Mouse (Mus musculus) G1E (cell line): ENCODE measurements around the gene Pla1a. TPM values are rescaled to one million over a fixed set of nuclear protein-coding genes. Genes with fewer than 3 reads are reported as not detected.

Experiments
- ATAC-seq: 2 replicates; pipeline ENCODE4 v1.8.0; 2016; ENCODE audit warnings: mild to moderate bottlenecking; ENCODE audit not compliant: insufficient number of reproducible peaks, poor library complexity, low FRiP score, severe bottlenecking; ENCODE audit errors: extremely low read depth
- DNase-seq: peaks from one replicate; pipeline ENCODE4 v3.0.0; 2012; ENCODE audit warnings: low spot score
- H3K27me3 ChIP-seq: 2 replicates; pipeline ENCODE4 v1.6.1; 2012; ENCODE audit warnings: mild to moderate bottlenecking, low read length, inconsistent platforms; ENCODE audit not compliant: insufficient read depth
- H3K36me3 ChIP-seq: replicated peaks from 2 replicates; pipeline ENCODE3; 2012; ENCODE audit warnings: mild to moderate bottlenecking, inconsistent platforms
- H3K4me1 ChIP-seq: 2 replicates; pipeline ENCODE4 v1.6.1; 2012; ENCODE audit warnings: low read depth, low read length, inconsistent platforms, mixed read lengths; ENCODE audit not compliant: insufficient read depth
- H3K4me3 ChIP-seq: 2 replicates; pipeline ENCODE4 v1.5.1; 2012; ENCODE audit warnings: low read depth, mild to moderate bottlenecking, inconsistent platforms, low read length, moderate library complexity, mixed read lengths
- H3K9me3 ChIP-seq: replicated peaks from 2 replicates; pipeline ENCODE4 v1.6.1; 2012; ENCODE audit warnings: inconsistent platforms
- CTCF ChIP-seq: IDR thresholded peaks from 2 replicates; pipeline ENCODE4 v1.5.1; 2012; ENCODE audit warnings: low read depth, low read length, inconsistent platforms, mixed read lengths
- GATA1 ChIP-seq: IDR thresholded peaks from 2 replicates; pipeline ENCODE4 v1.6.1; 2012; ENCODE audit warnings: borderline replicate concordance, low read length, inconsistent platforms, mixed read lengths
- GATA2 ChIP-seq: IDR thresholded peaks from 2 replicates; pipeline ENCODE4 v1.6.1; 2012; ENCODE audit warnings: low read depth, low read length, inconsistent platforms, borderline replicate concordance
- POLR2AphosphoS5 ChIP-seq: IDR thresholded peaks from 2 replicates; pipeline ENCODE4 v1.6.1; 2012; ENCODE audit warnings: low read depth, low read length, inconsistent platforms; ENCODE audit not compliant: insufficient replicate concordance
- TAL1 ChIP-seq: conservative IDR thresholded peaks from 2 replicates; pipeline ENCODE4 v1.6.1; 2012; ENCODE audit warnings: low read depth, low read length, inconsistent platforms, mixed read lengths
- polyA plus RNA-seq: library from polyadenylated mRNA; stranded (reverse); fragments of >175 nt; gene quantifications from 2 replicates; pipeline ENCODE4 v1.2.3, GENCODE M21; 2012
- total RNA-seq, 2 experiments: library from RNA; stranded (forward) in 1 of 2; stranded (reverse) in 1 of 2; fragments of 200-1000 nt in 1 of 2; fragments of >200 nt in 1 of 2; fragmentation: Nextera tagmentation in 1 of 2; gene quantifications; 2 replicates each; pipeline ENCODE4 v1.2.3; 2014 to 2017

Gene Pla1a
- total and polyA plus RNA-seq, 3 experiments = 0.16 to 1.7 TPM; not detected in 1

DNA sequence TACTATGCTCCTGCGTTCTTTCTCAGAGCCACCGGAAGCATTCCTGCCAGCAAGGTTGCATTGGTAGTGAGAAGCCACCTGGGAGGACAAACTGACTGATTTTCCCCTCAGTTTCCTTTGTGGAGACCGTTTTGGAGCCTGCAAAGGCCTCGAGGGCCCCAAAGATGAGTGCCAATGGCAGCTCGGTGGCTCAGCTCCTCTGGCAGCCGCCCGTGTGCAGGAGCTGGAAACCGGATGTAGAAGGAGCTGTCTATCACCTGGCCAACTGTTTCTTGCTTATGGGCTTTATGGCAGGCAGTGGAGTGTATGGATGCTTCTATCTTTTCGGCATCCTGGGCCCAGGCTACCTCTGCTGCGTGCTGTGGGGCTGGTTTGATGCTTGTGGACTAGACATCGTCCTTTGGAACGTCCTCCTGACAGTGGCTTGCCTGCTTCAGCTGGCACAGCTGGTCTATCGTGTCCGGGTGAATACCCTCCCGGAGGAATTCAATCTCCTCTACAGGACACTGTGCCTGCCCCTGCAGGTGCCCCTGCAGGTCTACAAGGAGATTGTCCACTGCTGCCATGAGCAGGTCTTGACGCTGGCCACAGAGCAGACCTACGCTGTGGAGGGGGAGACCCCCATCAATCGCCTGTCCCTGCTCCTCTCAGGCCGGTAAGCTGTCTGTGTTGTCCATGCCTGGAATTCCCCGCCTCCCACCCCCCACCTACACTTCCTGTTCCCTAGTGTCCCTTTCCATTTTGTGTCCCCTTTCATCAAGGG is 70.3 kb downstream of the Pla1a start:
- DNase-seq = no peak
- H3K4me3 ChIP-seq = no peak overlapping the region
- H3K27me3 ChIP-seq = peaks cover 2% of the 10 kb centered on the region; the same call in 1 of the 2 replicates
- H3K9me3 ChIP-seq = no peaks in the 10 kb centered on the region
- peaks cover 19% of the 10 kb centered on the region for H3K36me3 ChIP-seq
- TF ChIP-seq CTCF (no peak), TAL1 (no peak), GATA2 (no peak), POLR2AphosphoS5 (no peak), GATA1 (no peak)
- H3K4me1 ChIP-seq = peaks cover 60% of the 10 kb centered on the region
- no peak for ATAC-seq

DNA sequence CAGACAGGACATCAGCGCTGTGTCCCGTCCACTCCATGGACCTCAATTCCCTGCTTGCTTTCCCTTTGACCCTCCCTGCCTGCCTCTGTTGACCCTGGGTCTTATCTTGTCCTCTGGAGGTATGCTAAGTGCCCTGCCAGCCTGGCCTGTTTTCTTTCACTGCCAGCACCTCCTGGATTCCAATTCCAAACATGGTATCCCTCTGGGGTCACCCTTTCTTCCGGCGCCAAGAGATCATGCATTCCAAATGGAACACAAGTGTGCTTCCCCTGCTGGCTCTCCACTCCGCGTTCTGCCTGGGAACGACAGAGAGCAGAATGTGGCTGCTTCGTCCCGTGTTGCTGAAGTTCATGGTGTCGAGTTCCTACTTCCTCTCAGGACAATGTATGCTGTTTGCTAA is 71.0 kb downstream of the Pla1a start, which contains the start of gene Popdc2:
TSS of gene Popdc2 (plus strand) at position 277 of the 400 bp plus-strand sequence.
- TF ChIP-seq TAL1 (no peak), GATA2 (no peak), CTCF (no peak), GATA1 (no peak), POLR2AphosphoS5 (no peak)
- no peak for DNase-seq
- Histone ChIP-seq H3K36me3 (peaks cover 25% of the 10 kb centered on the region), H3K9me3 (no peaks in the 10 kb centered on the region), H3K27me3 (peaks cover 2% of the 10 kb centered on the region; the same call in 1 of the 2 replicates), H3K4me1 (peaks cover 60% of the 10 kb centered on the region), H3K4me3 (no peak within 1 kb of the TSS)
- no peak for ATAC-seq

DNA sequence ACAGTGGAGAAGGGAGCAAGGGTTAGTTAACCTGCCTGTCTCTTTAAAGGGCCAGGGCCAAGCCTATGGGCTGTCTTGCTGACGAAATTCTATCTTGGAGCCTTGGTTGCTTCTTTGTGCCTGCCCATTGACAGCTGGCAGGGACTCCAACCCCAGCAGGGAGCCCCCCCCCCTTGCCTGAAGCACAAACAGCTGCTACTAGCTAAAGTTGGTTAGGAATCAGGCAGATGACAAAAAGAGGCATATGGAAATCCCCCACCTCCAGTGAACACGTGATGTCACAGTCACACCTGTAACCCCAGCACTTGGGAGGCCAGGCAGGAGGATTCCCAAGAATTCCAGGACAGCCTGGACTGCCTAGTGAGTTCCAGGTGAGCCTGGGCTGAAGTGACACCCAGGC is 72.6 kb downstream of the Pla1a start:
- Histone ChIP-seq H3K4me1 (peaks cover 59% of the 10 kb centered on the region), H3K9me3 (no peaks in the 10 kb centered on the region), H3K4me3 (no peak overlapping the region), H3K27me3 (peaks cover 2% of the 10 kb centered on the region; the same call in 1 of the 2 replicates), H3K36me3 (peaks cover 41% of the 10 kb centered on the region)
- DNase-seq (no peak), ATAC-seq (no peak)
- TF ChIP-seq GATA1 (no peak), GATA2 (no peak), CTCF (no peak)

DNA sequence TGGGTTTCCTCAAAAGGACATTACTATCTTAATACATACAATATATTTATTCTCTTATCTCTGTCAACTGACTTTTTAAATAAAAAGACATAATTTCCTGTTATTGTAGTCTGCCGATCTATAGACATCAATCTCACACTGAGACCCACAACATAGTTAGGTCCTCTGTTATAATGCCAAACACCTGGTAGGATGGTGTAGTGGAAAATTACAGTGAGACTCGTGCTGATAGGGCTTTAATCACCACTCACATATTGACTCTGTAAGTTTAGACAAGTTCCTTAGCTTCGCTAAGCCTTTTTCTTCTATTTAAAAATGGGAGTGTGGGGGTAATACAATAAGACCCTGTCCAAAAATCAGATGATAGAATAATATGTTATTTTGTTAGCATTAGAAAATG is 73.1 kb downstream of the Pla1a start:
- H3K4me1 ChIP-seq = peaks cover 57% of the 10 kb centered on the region
- DNase-seq (no peak), ATAC-seq (peak; percentile 32; the same call in 1 of the 2 replicates)
- TF ChIP-seq GATA2 = no peak
- TF ChIP-seq POLR2AphosphoS5 = no peak
- no peak for TF ChIP-seq TAL1
- no peak overlapping the region for H3K4me3 ChIP-seq
- H3K27me3 ChIP-seq = peaks cover 2% of the 10 kb centered on the region; the same call in 1 of the 2 replicates
- H3K36me3 ChIP-seq = peaks cover 44% of the 10 kb centered on the region
- H3K9me3 ChIP-seq = no peaks in the 10 kb centered on the region

DNA sequence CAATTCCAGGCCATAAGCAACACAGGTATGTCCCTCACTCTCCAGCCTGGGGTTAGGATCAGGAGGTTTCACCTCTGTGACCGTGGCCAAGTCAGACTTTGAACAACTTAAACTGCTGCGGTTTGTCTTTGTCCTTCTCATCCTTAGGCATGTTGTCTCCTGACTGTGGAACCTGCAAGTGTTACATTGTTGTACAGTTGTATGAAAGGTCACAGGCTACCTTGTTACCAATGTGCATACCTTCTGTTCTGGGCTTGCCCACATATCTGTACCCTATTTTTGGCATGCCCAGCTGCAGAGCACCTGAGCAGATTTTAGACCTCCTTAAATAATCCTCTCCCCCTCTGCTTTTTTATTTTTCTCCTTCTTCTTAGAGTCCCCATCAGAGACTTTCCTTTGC is 73.7 kb downstream of the Pla1a start:
- Histone ChIP-seq H3K9me3 (no peaks in the 10 kb centered on the region), H3K4me1 (peaks cover 57% of the 10 kb centered on the region), H3K36me3 (peaks cover 48% of the 10 kb centered on the region), H3K27me3 (peaks cover 2% of the 10 kb centered on the region; the same call in 1 of the 2 replicates), H3K4me3 (no peak overlapping the region)
- TF ChIP-seq GATA2 = no peak
- no peak for TF ChIP-seq TAL1
- TF ChIP-seq CTCF = no peak
- no peak for TF ChIP-seq POLR2AphosphoS5
- DNase-seq (no peak), ATAC-seq (no peak)

DNA sequence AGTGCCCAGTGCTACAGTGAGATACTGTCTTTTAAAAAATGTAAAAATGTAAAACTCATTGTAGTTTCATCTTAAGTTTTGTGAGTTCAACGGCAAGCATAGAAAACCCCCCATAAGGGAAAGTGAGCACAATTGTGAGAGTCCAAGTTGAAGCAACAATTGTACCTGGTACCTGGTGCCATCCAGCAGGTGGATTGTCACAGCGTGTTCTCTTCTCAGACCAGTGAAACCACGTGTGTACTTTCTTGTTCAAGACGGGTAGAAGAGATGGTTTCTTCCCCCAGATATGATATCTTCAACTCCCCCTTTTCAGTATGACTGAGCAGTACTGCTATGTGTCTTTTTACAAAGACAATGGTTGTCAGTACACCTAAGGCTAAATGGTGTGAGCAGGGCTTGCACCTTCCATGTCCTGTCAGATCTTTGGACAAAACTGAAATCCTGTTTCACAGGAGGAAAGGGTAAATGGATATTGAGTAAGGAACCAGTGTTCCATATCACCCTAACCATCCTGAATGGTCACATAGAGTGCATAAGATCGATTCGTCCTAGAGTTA is 74.6 kb downstream of the Pla1a start:
- H3K4me3 ChIP-seq = no peak overlapping the region
- peaks cover 58% of the 10 kb centered on the region for H3K4me1 ChIP-seq
- no peaks in the 10 kb centered on the region for H3K9me3 ChIP-seq
- TF ChIP-seq CTCF = no peak
- TF ChIP-seq POLR2AphosphoS5 = no peak
- TF ChIP-seq GATA2 = no peak
- TF ChIP-seq GATA1 = no peak
- no peak for TF ChIP-seq TAL1
- H3K36me3 ChIP-seq = peaks cover 57% of the 10 kb centered on the region
- DNase-seq = no peak
- ATAC-seq = no peak
- H3K27me3 ChIP-seq = peaks cover 2% of the 10 kb centered on the region; the same call in 1 of the 2 replicates
